Mouse (Mus musculus) mesoderm, embryonic 11.5 days (tissue): ENCODE data around the gene Fubp1.
A peak's percentile ranks its signal among the peaks of the same experiment; 100 is the strongest.

Experiments used
- DNase-seq: peaks from one replicate; pipeline ENCODE4 v3.0.0-alpha.2; 2012; ENCODE audit warnings: low read depth, low spot score

Fubp1 gene

DNA sequence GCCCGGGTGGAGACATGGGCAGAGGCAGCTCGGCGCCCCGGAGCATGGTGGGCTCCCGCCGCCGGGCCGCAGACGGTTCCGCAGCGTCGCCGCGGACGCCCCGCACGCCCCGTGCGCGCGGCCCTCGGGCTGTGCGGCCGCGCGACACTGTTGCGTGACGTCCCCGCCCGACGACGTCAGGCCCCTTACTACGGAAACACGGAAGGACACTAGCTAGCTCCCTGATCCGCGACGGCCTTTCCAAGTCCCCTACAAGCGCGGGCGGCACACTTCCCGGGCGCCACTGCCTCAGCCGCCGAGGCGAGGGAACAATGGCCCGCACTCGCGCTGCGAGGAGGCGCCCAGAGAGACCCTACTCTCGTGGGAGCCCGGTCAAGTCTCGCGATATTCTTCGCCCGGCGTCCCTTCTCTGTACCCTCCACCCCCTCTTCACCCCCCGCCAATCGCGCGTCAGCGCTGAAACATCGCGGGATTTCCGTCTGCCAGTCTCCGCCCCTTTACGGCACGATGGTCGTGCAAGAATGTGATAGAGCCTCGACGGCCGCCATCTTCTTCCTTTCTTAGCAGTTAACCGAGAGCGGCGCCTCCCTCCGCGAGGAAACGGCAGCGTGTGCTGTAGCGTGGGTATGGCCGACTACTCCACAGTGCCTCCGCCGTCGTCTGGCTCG lies at the start of gene Fubp1, which contains the start of gene Dnajb4:
Gene Fubp1, plus strand, starts transcription at position 456 of the 668 bp plus-strand sequence.
Gene Dnajb4, minus strand, starts transcription at position 336 of the 668 bp plus-strand sequence.
- peak; percentile 100 for DNase-seq

DNA sequence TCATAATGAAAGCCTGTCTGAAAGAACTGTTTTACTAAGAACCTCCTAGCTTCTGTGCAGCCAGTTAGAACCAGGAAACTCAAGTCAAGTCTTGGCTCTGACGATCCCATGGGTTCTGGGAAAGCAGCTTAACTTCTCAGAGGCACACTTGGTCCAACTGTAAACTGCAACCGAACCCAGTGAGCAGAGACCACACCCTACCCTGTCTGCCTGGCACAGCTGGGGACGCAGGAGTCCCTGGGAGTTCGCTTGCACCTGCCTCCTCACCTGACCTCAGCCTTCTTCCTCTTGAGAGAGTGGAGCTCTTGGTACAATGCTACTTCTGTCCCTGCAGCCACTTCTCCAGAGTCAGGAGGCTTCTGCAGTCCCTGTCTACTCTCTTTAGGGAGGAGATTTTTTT lies 49.6 kb upstream of the Fubp1 start:
- DNase-seq, result no peak

DNA sequence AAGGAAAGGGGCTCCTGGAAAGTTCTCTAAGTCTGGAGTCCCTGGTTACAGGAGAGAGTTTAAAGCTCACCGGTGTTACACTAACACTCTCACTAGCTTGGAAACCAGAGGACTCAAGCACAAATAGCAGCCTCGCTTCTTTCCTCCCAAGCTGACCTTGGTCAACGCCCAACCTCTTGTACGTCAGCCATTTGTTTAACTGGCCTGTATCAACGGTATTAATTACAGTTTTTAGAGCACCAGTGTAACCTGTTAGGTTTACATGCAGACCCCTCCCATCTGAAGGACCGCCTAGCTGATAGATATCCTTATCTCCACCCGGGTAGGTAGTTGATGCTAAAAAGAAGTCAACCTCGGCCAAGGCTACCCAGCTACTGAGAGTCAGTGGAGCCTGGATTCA lies 46.9 kb upstream of the Fubp1 start:
- no peak for DNase-seq

DNA sequence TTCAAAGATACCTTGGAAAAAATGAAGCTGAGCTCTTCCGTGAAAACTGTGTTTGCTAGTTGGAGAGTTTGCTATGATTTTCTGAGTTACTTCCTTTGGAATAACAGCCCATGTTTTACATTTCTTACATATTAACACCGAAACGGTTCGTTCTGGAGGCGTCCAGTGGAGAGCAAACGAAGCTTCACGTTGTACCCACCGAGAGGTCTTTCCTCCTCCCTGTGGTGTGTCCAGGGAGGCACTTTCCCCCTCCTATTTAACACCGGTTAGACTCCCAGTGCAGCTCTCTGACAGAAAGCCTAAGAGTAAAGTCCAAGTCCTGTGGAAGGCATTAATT lies 45.2 kb upstream of the Fubp1 start:
- DNase-seq, result no peak

DNA sequence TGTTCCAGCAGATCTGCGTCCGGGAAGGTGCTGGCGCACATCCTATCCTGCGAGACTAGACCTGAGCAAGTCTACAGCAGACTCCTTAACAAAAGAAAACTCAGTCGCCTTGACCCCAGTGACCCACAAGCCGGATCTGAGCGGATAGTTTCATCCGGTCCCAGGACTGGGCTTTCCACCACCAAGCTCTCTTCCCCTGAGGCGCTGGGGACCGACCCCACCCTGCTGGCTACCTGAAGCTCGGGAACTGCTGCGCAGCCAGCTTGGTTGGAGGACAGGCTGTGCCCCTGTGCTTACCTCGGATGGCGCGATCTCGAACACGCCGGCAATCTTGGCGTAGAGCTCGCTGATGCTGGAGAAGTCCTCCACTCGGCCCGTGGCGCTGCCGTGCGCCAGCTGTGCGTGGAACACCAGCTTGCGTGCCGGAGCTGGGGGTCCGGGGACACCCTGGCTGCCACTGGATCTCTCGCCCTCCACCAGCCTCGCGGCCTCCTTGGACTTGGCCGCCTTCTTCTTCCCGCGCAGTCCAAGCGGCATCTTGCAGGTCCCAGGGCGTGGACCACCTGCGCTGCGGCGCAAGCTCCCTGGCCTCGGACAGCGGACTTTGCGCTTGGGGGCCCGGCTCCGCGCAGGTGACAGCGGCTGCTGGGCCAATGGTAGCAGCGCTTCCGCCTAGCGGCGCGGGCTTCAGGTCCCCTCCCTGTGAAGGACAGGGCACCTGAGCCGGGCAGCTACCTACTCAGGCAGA lies 44.7 kb upstream of the Fubp1 start:
- peak; percentile 45 for DNase-seq

DNA sequence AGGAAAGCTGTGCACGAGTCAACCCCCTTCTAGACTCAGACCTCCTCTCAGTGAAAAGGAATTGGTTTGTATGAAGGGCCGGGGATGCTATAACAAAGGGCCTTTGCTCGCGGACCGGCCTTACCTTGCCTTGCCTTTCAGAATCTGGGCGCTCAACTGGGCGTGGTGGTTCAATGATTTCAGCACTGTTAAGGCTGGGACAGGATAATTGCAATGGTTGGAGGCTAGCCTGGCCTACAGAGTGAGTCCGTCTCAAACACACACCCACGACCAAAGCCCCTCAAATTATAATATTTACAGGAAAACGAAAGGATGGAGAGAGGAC lies 44.2 kb upstream of the Fubp1 start, which contains the start of gene Gipc2:
Gene Gipc2, minus strand, starts transcription at position 132 of the 325 bp plus-strand sequence.
- no peak for DNase-seq

DNA sequence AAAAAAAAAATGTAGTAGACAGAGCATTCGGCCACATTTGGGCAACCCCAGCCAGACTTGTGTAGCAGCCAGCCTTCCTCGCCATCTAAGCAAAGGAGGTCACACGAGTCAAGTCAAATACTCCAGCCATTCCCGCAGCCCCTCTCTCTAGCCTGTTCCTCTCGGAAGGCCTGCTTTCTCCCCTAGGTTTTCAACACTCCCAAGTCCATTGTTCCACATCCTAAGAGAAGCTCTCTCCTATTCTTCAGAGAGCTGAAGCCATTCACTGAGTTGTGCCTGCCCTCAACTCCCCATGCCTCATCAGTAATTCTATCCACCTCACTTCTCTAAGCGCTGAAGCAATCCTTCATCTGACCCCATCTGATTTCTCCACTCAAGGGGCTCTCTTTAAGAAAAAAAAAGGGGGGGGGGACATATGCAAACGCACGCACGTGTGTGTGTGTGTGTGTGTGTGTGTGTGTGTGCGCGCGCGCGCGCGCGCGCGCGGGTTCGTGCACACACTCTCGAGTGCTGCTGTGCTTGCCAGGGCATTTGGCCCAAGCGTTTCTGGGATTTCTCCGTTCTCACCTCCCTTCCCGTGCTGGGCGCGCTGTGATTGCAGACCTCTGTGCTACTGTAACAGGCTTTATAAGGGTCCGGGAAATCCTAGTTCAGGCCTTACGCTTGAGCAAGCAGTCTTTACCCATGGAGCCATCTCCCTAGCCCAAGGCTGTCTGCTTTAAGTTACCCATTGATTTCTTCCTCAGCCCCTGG lies 43.3 kb upstream of the Fubp1 start:
- peak; percentile 28 for DNase-seq

DNA sequence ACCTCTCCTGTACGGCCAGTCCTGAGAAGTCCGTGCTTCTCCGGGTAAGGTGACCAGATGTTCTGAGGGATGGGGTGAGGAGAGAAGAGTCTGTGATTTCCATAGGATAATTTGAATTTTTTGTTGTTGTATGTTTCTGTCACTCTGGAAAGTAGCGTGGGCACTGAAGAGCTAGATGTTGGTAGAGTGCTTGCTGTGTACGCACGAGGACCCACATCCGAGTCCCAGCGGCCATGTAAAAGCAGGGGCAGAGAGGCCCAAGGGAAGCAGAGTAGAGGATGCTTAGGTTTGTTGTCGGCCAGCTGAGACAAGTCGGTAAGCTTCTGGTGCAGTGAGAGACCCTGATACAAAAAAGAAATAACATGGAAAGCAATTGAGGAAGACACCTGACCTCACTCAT lies 42.2 kb upstream of the Fubp1 start:
- no peak for DNase-seq

DNA sequence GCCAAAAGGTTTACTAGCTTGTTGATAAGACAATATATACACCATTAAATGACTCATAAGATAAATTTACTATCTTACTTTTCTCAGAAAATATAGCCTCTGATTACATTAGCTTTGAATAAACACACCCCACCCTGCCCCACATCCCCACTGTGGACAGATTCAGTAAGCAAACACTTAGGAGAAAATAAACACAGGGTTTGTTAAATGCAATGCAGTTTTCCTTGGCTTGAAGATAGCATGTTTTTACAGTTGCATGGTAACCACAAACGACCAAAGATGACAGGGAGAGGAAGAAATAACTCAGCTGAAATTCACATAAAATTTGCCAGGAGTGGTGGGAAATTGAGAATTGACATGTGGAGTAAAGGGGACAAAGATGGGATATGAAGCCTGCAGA lies 39.8 kb upstream of the Fubp1 start:
- no peak for DNase-seq

DNA sequence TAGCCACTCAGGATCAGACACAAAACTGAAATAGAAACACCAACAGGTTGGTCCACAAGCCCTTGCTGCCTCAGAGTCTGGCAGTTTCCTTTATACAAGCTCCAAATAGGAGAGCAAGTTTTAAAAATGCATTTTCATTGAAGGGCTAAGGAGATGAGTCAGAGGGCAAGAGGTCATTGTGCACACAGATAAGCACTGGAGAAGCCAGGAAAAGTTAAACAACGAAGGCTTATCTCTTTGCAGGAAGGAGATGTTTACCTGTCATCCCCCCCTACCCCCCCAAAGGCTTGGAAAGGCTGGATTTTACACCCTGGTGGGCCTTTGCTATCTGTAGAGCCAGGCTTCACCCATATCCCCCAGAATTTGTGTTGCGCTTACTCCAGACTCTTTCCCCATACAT lies 39.0 kb upstream of the Fubp1 start:
- no peak for DNase-seq

DNA sequence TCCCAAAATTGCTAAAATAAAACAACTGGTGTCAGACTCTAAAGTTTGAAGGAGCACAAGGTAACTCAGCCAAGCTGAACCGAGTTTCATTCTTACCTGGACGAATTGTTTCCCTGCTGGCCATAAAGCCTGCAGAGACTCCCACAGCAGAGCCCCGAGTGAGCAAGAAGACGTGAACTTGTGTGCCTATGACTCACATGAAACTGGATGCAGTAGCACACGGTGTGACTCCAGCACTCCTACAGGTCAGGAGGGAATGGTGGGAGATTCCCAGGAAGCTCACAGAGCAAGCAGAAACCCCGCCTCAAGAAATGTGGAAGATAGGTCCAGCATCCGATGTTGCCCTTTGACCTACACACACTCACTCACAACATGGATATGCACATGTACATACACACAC lies 38.4 kb upstream of the Fubp1 start:
- DNase-seq, result no peak

DNA sequence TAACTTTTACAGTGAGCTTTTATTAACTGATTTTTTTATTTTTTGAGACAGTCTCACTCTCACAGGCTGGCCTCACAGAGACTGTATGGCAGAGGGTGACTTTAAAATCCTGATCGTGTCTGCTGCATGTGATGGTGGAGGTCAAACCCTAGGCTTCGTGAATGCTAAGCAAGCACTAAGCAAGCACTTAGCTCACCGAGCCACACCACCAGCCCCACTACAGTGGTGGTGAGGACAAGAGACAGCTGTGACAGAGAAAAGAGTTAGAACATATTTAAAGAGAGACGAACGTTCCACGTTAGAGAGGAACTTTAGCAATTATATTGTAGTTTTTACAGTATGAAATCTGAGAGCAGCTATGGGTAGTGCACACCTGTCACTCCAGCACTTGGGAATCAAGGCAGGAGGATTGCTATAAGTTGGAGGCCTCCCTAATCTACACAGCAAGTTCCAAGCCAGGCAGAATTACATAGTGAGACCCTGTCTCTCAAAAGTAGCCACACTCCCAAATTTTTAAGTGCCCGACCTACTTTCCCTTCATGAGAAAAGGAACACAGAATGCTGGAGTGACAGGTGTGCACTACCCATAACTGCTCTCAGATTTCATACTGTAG lies 37.8 kb upstream of the Fubp1 start:
- DNase-seq, result no peak

DNA sequence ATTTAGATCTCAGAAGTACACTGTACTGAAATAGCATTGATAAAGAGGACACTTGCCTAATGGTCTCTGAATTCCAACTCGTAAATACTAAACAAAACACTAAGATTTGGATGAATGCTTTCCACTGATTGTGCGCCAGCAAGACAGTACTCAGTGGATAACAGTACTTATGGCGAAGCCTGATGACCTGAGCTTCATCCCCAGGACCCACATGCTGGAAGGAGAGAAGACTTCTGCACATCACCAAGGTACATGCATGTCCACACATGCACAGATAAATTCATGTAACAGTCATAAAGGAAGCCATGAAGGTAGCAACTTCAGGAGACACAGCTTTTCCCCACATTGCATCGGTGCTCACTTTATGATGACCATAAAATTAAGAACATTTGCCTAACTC lies 31.4 kb upstream of the Fubp1 start:
- no peak for DNase-seq

DNA sequence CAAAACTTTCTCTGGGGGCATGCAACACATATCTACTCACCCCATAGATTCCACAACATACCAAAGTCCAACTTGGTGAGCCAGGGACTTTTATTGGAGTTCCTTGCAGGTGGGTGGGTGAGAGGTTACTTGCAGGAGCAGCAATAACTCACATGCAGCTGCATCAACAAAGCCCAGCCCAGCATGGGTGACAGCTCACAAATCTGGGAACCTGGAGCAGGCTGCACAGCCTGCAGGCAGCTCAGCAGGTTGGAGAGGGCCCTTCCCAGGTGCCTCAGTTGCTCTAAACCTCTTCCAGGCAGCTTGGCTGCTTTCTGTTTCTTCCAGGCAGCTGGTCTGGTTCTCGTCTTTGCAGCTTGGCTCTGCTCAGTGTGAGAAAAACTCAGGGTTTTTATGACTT lies 30.9 kb upstream of the Fubp1 start:
- DNase-seq, result no peak

DNA sequence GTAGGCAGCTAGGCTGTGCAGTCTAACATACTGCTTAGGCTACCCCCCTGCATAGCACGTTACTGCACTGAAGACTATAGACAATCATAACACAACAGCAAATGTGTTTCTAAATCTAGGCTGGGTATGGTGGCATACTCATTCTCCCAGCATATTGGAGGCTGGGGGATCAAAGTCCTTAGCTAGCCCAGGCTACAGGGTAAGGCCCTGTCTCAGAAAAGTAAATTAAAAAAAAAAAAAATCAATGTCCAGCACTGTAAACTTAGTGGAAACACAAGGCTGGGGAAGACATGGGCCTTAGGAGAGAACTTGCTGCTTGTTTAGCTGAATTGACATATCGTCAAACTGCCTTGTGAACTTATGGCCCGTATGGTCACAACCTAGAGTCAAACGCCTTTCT lies 29.6 kb upstream of the Fubp1 start:
- DNase-seq, result no peak

DNA sequence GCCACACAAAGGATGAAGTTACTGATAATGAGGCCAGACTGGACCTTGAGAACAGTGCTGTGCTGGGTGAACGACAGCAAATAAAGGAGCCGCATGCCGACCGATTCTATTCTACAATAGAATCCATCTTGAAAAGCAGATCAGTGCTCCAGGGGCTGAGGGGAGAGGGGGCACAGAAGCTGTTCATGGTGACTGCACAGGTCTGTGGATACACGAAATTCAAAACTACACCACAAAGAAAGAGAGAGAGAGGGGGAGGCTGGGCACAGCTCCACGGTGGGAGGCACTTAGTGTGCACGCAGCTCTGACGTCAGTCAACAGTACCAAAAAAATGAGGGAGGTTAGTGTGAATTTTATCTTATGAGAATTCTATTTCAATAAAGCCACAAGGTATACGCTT lies 26.7 kb upstream of the Fubp1 start:
- no peak for DNase-seq

DNA sequence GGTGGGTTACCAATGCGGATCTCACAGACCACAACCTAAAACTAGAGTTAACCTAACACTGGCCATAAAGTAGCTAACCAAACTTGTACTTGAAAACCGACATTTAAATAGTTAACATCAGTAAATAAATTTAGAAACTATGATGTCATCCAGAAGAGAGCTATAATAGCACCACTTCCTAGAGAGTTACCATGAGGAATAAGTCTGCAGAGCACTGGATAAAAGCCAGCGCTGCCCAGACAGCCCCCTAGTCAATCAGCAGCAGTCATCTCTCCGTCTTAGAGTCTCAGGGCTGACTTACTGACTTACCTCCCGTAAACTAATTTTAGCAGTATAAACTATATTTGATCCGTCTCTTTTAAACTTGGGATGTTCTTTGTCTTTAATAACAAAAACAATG lies 24.1 kb upstream of the Fubp1 start:
- no peak for DNase-seq

DNA sequence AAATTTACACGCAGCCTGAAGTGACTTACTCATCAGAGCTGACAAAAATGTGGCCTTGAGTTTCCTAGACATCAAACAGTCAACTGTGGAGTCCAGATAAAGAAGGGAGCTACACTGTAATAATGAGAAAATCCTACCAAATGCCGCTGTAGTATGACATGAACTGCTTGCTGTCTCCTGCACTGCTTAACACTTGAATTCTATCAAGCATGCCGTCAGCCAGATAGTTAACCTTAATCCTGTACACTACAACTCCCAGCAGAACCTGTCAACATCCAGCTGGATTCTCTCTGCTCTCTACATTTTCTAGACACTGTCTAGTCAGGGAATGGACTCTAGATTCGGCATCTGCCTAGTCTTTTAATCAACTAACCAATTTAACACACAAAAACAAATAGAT lies 20.9 kb upstream of the Fubp1 start:
- no peak for DNase-seq

DNA sequence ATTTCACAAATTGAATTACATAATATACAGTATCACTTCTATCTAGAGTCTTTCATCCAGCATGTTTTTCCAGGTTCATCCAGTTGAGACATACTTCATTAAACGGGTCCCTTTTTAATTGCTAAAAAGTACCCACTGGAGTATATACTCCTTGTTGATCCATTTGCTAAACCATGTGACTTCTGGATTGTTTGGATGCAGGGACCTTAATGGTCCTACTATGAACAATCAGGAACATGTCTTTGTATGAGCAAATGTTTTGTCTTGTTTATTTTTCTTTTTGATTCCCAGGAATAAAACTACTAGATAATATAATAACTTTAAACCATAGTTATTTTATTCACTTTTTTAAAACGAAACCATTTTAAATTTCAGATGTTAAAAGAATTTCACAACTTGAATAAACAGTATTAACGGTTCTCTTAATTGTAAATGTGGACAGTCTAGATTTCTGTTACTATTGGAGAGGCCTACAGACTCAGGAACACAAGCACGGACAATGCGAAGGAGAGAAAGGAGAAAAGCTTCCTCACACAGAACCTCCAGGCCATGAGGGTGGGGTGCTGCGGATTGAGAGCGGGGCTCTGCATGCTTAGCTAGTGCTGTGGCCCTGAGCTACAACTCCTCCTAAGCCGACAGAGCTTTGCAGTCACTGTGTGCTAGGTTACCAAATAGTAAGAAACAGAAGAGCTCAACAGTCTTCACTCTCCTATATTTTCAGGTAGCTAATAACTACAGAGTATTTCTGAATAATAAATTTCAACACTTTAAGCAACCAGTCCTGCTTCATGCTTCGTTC lies 19.3 kb upstream of the Fubp1 start:
- no peak for DNase-seq

DNA sequence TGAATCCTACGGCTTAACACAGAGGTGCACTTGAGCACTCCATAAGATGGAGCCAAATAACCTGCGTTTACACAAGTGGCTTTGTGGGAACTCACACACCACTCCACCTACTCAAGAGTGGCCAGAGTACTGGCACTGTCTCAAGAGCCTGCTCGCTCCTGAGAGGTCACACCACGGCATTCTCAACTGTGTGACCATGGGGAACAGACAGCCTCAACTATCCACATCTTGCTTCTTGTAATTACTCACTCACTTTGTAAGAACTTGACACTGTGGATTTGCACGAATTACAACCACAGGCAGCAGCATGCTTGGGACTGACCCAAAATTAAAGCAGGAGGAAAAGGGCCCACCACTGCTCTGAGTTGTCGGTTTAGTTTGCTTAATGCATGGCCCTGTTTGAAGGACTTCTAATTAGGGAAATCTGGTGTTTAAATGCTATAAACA lies 18.4 kb upstream of the Fubp1 start:
- peak; percentile 42 for DNase-seq

DNA sequence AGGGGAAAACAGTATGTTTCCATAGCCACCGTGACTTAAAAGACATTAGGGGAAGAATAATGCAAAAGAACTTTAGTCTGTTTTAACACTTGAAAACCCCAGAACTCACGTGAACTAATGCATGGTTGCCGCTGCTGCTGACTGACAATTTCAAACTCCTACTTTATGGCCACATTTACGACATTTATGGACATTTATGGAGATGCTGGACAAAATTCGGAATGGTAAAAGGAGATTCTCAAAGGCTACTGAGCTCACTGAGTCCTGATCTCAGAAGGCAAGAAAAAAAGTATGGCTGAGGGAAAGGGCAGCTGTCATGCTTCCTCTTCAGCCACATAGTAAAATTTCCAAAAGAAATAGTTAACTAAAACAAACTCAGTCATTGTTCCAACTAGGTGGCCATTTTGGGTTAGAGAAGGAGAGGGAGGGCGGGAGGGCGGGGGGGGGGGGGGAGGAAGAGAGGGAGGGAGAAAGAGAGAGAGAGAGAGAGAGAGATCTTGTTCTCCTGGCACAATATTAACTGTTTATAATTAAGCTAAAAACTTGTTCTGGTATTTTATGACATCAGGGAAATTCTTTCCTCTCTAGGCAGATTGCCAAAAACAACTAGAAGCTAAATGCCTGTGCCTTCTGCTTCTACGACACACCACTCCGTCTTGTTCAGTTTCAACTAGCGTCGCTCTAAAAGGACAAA lies 17.8 kb upstream of the Fubp1 start:
- peak; percentile 58 for DNase-seq
